25 mouse cellular contexts compared by ENCODE assay signal in genomic region chr2:60636481-60636880, GRCm38 (mm10).
DNase-seq lines count a peak whose midpoint lies in the region; ATAC-seq and TF ChIP-seq lines count a peak whose summit lies in the region.
"Had no signal": no experiment of that assay in that cellular context is flagged by ENCODE, and none has a peak within 500 bp of the region (broad histone marks: within the 10 kb centered on the region; RNA-seq: fewer than 3 reads in every experiment).

No protein-coding gene starts in this region.

- H3K4me1 ChIP-seq in midbrain, embryonic 12.5 days = peaks cover 23% of the 10 kb centered on the region
- 0 out of 2 replicates have a peak, but pooled peaks cover 6% of the 10 kb centered on the region for H3K4me1 ChIP-seq in midbrain, postnatal 0 days (ENCODE audit: insufficient read depth, low read length)
- peaks cover 21% of the 10 kb centered on the region for H3K4me1 ChIP-seq in forebrain, embryonic 12.5 days
- H3K4me1 ChIP-seq in forebrain, postnatal 0 days (ENCODE audit: insufficient read depth) = no peaks in the 10 kb centered on the region
- peaks cover 4% of the 10 kb centered on the region for H3K4me1 ChIP-seq in heart, adult 2 months (ENCODE audit: control insufficient read depth, insufficient read depth, low read length)
- H3K4me1 ChIP-seq: neural tube, embryonic 12.5 days had no signal

- intact Hi-C loops in heart, adult 2 months (cut with DNase I) = no loop called here

- no peak for TF ChIP-seq EP300 in heart, adult 2 months (IDR thresholded peaks at IDR 0.05; ENCODE audit: insufficient read depth, low read depth, low read length)

- no peak overlapping the region for H3K4me3 ChIP-seq in midbrain, embryonic 12.5 days
- H3K4me3 ChIP-seq in midbrain, postnatal 0 days (ENCODE audit: low read depth, low read length) = no peak overlapping the region
- H3K4me3 ChIP-seq in forebrain, embryonic 12.5 days (replicated peaks) = no peak overlapping the region
- H3K4me3 ChIP-seq in forebrain, postnatal 0 days (ENCODE audit: low read depth, low read length) = no peak overlapping the region
- H3K4me3 ChIP-seq in heart, adult 2 months = no peak overlapping the region
- H3K4me3 ChIP-seq: erythroblast, embryonic 14.5 days; heart, embryonic 10.5 days; heart, embryonic 15.5 days; hindbrain, embryonic 12.5 days; neural tube, embryonic 12.5 days had no signal

- no peak overlapping the region for H3K27ac ChIP-seq in midbrain, embryonic 12.5 days (replicated peaks)
- H3K27ac ChIP-seq in midbrain, postnatal 0 days (ENCODE audit: low read depth, low read length) = no peak overlapping the region
- no peak overlapping the region; the same call in 1 of the 2 replicates for H3K27ac ChIP-seq in forebrain, embryonic 12.5 days
- no peak overlapping the region for H3K27ac ChIP-seq in forebrain, postnatal 0 days (ENCODE audit: low read depth, low read length)
- no peak overlapping the region for H3K27ac ChIP-seq in heart, adult 2 months
- H3K27ac ChIP-seq: heart, embryonic 10.5 days; heart, embryonic 15.5 days; hindbrain, embryonic 12.5 days; liver, embryonic 14.5 days; macrophage; neural tube, embryonic 12.5 days had no signal

- 42% methylated on average over 3 of the region's 3 CpGs for WGBS in midbrain, embryonic 12.5 days
- 46% methylated on average over 3 of the region's 3 CpGs for WGBS in midbrain, postnatal 0 days
- WGBS in forebrain, embryonic 12.5 days = 30% methylated on average over 3 of the region's 3 CpGs
- 12% methylated on average over 3 of the region's 3 CpGs for WGBS in forebrain, postnatal 0 days
- 59% methylated on average over 3 of the region's 3 CpGs for WGBS in heart, adult 2 months

- no peak overlapping the region for H3K9ac ChIP-seq in midbrain, embryonic 12.5 days (replicated peaks)
- no peak overlapping the region for H3K9ac ChIP-seq in midbrain, postnatal 0 days (replicated peaks; ENCODE audit: low read length, poor library complexity, severe bottlenecking)
- no peak overlapping the region for H3K9ac ChIP-seq in forebrain, embryonic 12.5 days
- no peak overlapping the region for H3K9ac ChIP-seq in forebrain, postnatal 0 days
- H3K9ac ChIP-seq in heart, adult 2 months (ENCODE audit: low read depth, low read length) = no peak overlapping the region
- H3K9ac ChIP-seq: heart, embryonic 15.5 days; hindbrain, embryonic 12.5 days; liver, embryonic 14.5 days; neural tube, embryonic 12.5 days had no signal

- H3K4me2 ChIP-seq in midbrain, embryonic 12.5 days (replicated peaks) = no peak overlapping the region
- H3K4me2 ChIP-seq in midbrain, postnatal 0 days (ENCODE audit: low read depth, low read length, poor library complexity, severe bottlenecking) = no peak overlapping the region
- peak overlapping the region; percentile 31 for H3K4me2 ChIP-seq in forebrain, embryonic 12.5 days
- H3K4me2 ChIP-seq in forebrain, postnatal 0 days (ENCODE audit: low read depth) = no peak overlapping the region
- H3K4me2 ChIP-seq: heart, embryonic 15.5 days; hindbrain, embryonic 12.5 days; neural tube, embryonic 12.5 days had no signal

- H3K27me3 ChIP-seq in midbrain, embryonic 12.5 days = peaks cover 26% of the 10 kb centered on the region
- H3K27me3 ChIP-seq in midbrain, postnatal 0 days (ENCODE audit: insufficient read depth, low read length) = no peaks in the 10 kb centered on the region
- H3K27me3 ChIP-seq in forebrain, embryonic 12.5 days = peaks cover 50% of the 10 kb centered on the region
- no peaks in the 10 kb centered on the region; the same call in 1 of the 2 replicates for H3K27me3 ChIP-seq in forebrain, postnatal 0 days (ENCODE audit: insufficient read depth, low read length)
- H3K27me3 ChIP-seq in heart, adult 2 months (ENCODE audit: control insufficient read depth, insufficient read depth, low read length) = no peaks in the 10 kb centered on the region
- H3K27me3 ChIP-seq: heart, embryonic 15.5 days; hindbrain, embryonic 12.5 days; neural tube, embryonic 12.5 days had no signal

- TF ChIP-seq POLR2A in brain, embryonic 14.5 days (IDR thresholded peaks at IDR 0.05; ENCODE audit: borderline replicate concordance, extremely low read depth, insufficient read depth, insufficient read length, poor library complexity, severe bottlenecking) = no peak
- no peak for TF ChIP-seq POLR2A in heart, adult 2 months (IDR thresholded peaks at IDR 0.05; ENCODE audit: insufficient read depth, low read depth, low read length)

- H3K36me3 ChIP-seq in midbrain, embryonic 12.5 days = no peaks in the 10 kb centered on the region
- H3K36me3 ChIP-seq in midbrain, postnatal 0 days (ENCODE audit: insufficient read depth, low read length) = no peaks in the 10 kb centered on the region
- H3K36me3 ChIP-seq in forebrain, embryonic 12.5 days (replicated peaks) = no peaks in the 10 kb centered on the region
- H3K36me3 ChIP-seq in forebrain, postnatal 0 days (ENCODE audit: insufficient read depth) = no peaks in the 10 kb centered on the region
- no peaks in the 10 kb centered on the region for H3K36me3 ChIP-seq in heart, adult 2 months (ENCODE audit: control insufficient read depth, insufficient read depth, low read length)
- H3K36me3 ChIP-seq: heart, embryonic 10.5 days; heart, embryonic 15.5 days; hindbrain, embryonic 12.5 days; neural tube, embryonic 12.5 days had no signal

- H3K9me3 ChIP-seq in midbrain, embryonic 12.5 days = no peaks in the 10 kb centered on the region
- no peaks in the 10 kb centered on the region for H3K9me3 ChIP-seq in midbrain, postnatal 0 days (ENCODE audit: low read length)
- H3K9me3 ChIP-seq in forebrain, embryonic 12.5 days = no peaks in the 10 kb centered on the region
- no peaks in the 10 kb centered on the region for H3K9me3 ChIP-seq in forebrain, postnatal 0 days (ENCODE audit: low read length)
- H3K9me3 ChIP-seq: heart, embryonic 10.5 days; heart, embryonic 15.5 days; hindbrain, embryonic 12.5 days; neural tube, embryonic 12.5 days had no signal

- peak; percentile 38; the same call in 1 of the 2 replicates for ATAC-seq in midbrain, embryonic 12.5 days (ENCODE audit: low FRiP score, low read depth)
- ATAC-seq in midbrain, postnatal 0 days (ENCODE audit: low FRiP score) = no peak
- peak; percentile 83; the same call in 1 of the 2 replicates for ATAC-seq in forebrain, embryonic 12.5 days (ENCODE audit: low FRiP score)
- ATAC-seq in forebrain, postnatal 0 days = peak; percentile 68; the same call in 1 of the 2 replicates
- ATAC-seq: inflammation-experienced regulatory T-cells, adult 6 months had no signal

- DNase-seq in midbrain, postnatal 0 days (ENCODE audit: low spot score) = no peak
- peak; percentile 82 for DNase-seq in brain, embryonic 14.5 days (ENCODE audit: low read depth)
- no peak for DNase-seq in forebrain, postnatal 0 days
- no peak for DNase-seq in urinary bladder, adult 18-20 months (ENCODE audit: low spot score in 2 of 2)
- DNase-seq in heart, adult 2 months = no peak
- DNase-seq: adrenal gland, postnatal 36 days; B cell, adult 2 months; cerebellum, adult 2 months; cerebellum, postnatal 14 days; gastrocnemius, postnatal 14 days; kidney, adult 11 months; kidney, postnatal 25 days; liver; lung, adult 2 months; lung, postnatal 10 days had no signal

- no peak for TF ChIP-seq CTCF in midbrain, postnatal 0 days (IDR thresholded peaks at IDR 0.05)
- no peak for TF ChIP-seq CTCF in brain, embryonic 14.5 days (IDR thresholded peaks at IDR 0.05; ENCODE audit: borderline replicate concordance, extremely low read depth, insufficient read depth, insufficient read length)
- no peak for TF ChIP-seq CTCF in forebrain, postnatal 0 days (IDR thresholded peaks at IDR 0.05; ENCODE audit: low read depth)
- no peak for TF ChIP-seq CTCF in heart, adult 2 months (IDR thresholded peaks at IDR 0.05)

- H3K79me2 ChIP-seq in heart, adult 2 months (replicated peaks; ENCODE audit: control insufficient read depth, insufficient read depth, low read length) = no peaks in the 10 kb centered on the region
